Mouse (Mus musculus): ENCODE measurements around the gene Isg20.

Gene Isg20

DNA sequence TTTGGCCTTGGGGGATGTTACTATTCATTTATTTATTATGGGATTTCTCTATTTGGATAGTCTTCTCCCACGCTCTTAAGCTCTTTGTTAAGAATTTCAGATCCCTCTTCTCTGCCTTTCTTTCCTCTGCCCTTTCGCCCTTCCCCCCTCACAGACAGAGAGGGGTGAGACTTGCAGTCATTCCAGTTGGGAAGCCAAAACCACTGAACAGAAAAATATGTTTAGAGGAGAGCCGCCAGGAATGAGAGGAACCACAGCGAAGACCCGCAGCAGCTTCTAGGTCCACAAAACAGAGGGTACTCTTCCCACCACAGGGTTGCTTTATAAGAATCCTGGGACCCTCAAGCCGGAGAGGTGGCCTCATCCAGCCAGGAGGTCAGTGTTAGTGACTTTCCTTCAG lies 41.4 kb downstream of the Isg20 start:
- no peak for DNase-seq (ENCODE audit: extremely low read depth, low read depth)

DNA sequence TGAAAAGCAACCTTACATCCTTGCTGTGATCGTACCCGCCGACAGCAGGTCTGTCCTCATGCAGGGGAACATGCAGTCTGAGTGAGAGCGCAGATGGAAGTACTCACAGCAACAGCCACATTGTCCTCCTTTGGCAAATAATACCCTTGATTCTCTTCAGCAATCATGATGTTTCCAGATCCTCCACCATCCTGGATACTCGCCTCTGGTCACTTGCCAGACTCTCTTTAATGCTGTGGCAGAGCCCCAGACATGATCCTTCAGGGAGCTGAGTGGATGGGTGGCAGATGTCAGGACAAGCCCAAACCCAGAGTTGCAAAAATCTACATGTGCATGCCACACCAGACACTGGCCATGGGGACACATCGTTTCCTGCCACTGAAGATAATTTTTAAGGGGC lies 41.9 kb downstream of the Isg20 start:
- DNase-seq (ENCODE audit: extremely low read depth, low read depth) = no peak

- no peak for DNase-seq (ENCODE audit: extremely low read depth, low read depth)
Measured at GRCm38 (mm10) chr7:78958499-78959073, 45.4 kb downstream of the Isg20 start.

GRCm38 (mm10) chr7:78963891-78964290 lies 50.7 kb downstream of the Isg20 start:
- no peak for DNase-seq (ENCODE audit: extremely low read depth, low read depth)

All from MEL-GATA-1-ER (cell line).